Mouse (Mus musculus) neural tube, embryonic 11.5 days (tissue): ENCODE data around the gene Il17rd. TPM values are rescaled to one million over a fixed set of nuclear protein-coding genes. Genes with fewer than 3 reads are reported as not detected.

Experiments used
- ATAC-seq: fragments of 200-750 bp; cut with Nextera tagmentation; 2 replicates; pipeline ENCODE4 v1.8.0; 2017; ENCODE audit warnings: moderate number of reproducible peaks, mild to moderate bottlenecking, moderate TSS enrichment, moderate library complexity; ENCODE audit not compliant: insufficient read depth, low FRiP score, low TSS enrichment
- DNase-seq: peaks from one replicate; pipeline ENCODE4 v3.0.0-alpha.2; 2015; ENCODE audit warnings: low spot score
- H3K27ac ChIP-seq: fragments of 300-500 bp; sonication (generic); 2 replicates; pipeline ENCODE4 v1.5.1; 2014; ENCODE audit warnings: low read depth, mild to moderate bottlenecking, low read length
- H3K27me3 ChIP-seq: fragments of 300-500 bp; sonication (generic); 2 replicates; pipeline ENCODE4 v1.6.1; 2014; ENCODE audit warnings: mild to moderate bottlenecking, low read length, mixed read lengths; ENCODE audit not compliant: control insufficient read depth, insufficient read depth
- H3K36me3 ChIP-seq: fragments of 300-500 bp; sonication (generic); 2 replicates; pipeline ENCODE4 v1.6.1; 2014; ENCODE audit warnings: mild to moderate bottlenecking, low read length, moderate library complexity, mixed read lengths; ENCODE audit not compliant: control insufficient read depth, insufficient read depth
- H3K4me1 ChIP-seq: fragments of 300-500 bp; sonication (generic); 2 replicates; pipeline ENCODE4 v1.6.1; 2014; ENCODE audit warnings: low read length, mixed read lengths; ENCODE audit not compliant: control insufficient read depth, insufficient read depth
- H3K4me2 ChIP-seq: fragments of 300-500 bp; sonication (generic); 2 replicates; pipeline ENCODE4 v1.6.1; 2014; ENCODE audit warnings: low read depth, mild to moderate bottlenecking, moderate library complexity
- H3K4me3 ChIP-seq: fragments of 300-500 bp; sonication (generic); 2 replicates; pipeline ENCODE4 v1.5.1; 2014; ENCODE audit warnings: low read depth, low read length
- H3K9ac ChIP-seq: fragments of 300-500 bp; sonication (generic); 2 replicates; pipeline ENCODE4 v1.6.1; 2014; ENCODE audit warnings: mild to moderate bottlenecking, low read length
- H3K9me3 ChIP-seq: fragments of 300-500 bp; sonication (generic); 2 replicates; pipeline ENCODE4 v1.6.1; 2016; ENCODE audit warnings: low read length; ENCODE audit not compliant: control insufficient read depth
- WGBS: fragments of 180-500 bp; shearing (Covaris S2); extraction: QIAGEN DNeasy Blood & Tissue Kit; methylation state at CpG from one replicate; pipeline ENCODE4 v1.1.7; 2014; 5-methylcytosine and 5-hydroxymethylcytosine counted together
- polyA plus RNA-seq: library from polyadenylated mRNA; unstranded; fragments of >200 nt; fragmentation: Nextera tagmentation; extraction: Ambion mirVana; gene quantifications from 2 replicates; pipeline ENCODE4 v1.2.1, GENCODE M21; 2014

Il17rd gene
- polyA plus RNA-seq, 1 experiment from 2014 or later = 4.1 TPM

DNA sequence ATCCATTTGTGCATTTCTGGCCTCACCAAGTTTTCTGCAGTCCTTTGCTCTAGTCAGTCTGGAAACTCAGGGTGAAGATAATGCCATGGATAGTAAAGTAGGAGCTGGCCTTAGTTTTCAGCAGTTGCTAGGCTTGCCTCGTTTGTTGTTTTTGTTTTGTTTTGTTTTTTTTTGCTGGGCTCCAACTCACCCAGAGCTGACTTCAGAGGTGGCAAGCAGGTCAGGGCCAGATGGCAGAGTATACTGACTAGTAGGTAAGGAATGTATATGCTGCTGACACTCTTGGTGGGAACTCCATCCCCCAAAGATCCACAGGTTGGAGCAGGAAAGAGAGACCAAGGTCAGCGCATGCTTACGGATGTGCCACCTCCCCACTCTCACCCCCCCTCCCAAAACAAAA is 31.4 kb downstream of the Il17rd start:
- no peaks in the 10 kb centered on the region for H3K36me3 ChIP-seq
- no peak overlapping the region for H3K27ac ChIP-seq
- 45% methylated on average over 3 of the region's 3 CpGs for WGBS
- H3K4me3 ChIP-seq = no peak overlapping the region
- no peak for ATAC-seq
- peaks cover 57% of the 10 kb centered on the region for H3K4me1 ChIP-seq
- no peak overlapping the region for H3K9ac ChIP-seq
- DNase-seq = no peak
- no peaks in the 10 kb centered on the region for H3K9me3 ChIP-seq
- no peak overlapping the region for H3K4me2 ChIP-seq
- no peaks in the 10 kb centered on the region for H3K27me3 ChIP-seq

DNA sequence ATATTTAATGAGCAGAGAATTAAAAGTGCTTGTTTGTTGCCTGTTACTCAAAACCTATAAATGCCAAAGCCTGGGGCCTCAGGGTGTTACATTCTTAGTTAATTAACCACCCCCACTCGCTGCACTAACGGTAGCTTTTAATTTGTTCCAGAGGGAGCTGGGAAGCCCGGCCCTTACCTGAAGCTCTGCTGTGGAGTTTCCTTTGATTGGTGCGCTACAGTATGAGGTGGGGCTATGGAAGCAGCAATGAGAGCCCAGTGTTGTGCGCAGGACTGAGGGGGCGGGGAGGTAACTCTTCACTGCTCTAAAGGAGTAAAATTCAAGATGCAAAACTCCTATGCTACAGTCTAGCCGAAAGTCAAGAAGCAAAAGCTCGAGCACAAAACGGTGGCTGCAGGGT is 32.0 kb downstream of the Il17rd start:
- WGBS = 14% methylated on average over 9 of the region's 9 CpGs
- H3K27ac ChIP-seq = no peak overlapping the region
- no peaks in the 10 kb centered on the region for H3K27me3 ChIP-seq
- no peak for ATAC-seq
- H3K4me2 ChIP-seq = no peak overlapping the region
- H3K9ac ChIP-seq = no peak overlapping the region
- H3K4me1 ChIP-seq = peaks cover 52% of the 10 kb centered on the region
- no peak overlapping the region for H3K4me3 ChIP-seq
- no peaks in the 10 kb centered on the region for H3K9me3 ChIP-seq
- no peak for DNase-seq
- H3K36me3 ChIP-seq = no peaks in the 10 kb centered on the region

DNA sequence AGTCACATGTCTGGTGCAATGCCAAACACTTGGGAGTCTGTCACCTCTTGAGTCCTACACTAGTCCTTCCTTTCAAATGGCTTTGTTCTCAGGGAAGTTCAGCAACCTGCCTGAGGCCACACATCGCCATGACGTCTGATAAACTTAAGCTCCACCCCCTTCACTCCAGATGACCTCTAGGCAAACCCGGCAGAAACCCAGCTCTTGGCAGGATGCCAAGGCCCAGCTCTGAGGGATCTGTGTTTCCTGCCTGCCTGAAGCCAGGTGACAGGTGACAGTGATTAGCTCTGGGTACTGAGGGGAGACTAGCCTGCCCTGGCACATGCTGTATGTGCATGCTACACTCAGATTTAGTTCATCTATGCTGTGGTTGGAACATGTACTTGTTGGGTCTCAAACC is 33.2 kb downstream of the Il17rd start:
- WGBS = 26% methylated on average over 3 of the region's 3 CpGs
- no peaks in the 10 kb centered on the region for H3K27me3 ChIP-seq
- DNase-seq (peak; percentile 52), ATAC-seq (no peak)
- peaks cover 47% of the 10 kb centered on the region for H3K4me1 ChIP-seq
- no peak overlapping the region for H3K4me2 ChIP-seq
- no peaks in the 10 kb centered on the region for H3K9me3 ChIP-seq
- no peak overlapping the region for H3K27ac ChIP-seq
- no peaks in the 10 kb centered on the region for H3K36me3 ChIP-seq
- no peak overlapping the region for H3K4me3 ChIP-seq
- no peak overlapping the region for H3K9ac ChIP-seq

DNA sequence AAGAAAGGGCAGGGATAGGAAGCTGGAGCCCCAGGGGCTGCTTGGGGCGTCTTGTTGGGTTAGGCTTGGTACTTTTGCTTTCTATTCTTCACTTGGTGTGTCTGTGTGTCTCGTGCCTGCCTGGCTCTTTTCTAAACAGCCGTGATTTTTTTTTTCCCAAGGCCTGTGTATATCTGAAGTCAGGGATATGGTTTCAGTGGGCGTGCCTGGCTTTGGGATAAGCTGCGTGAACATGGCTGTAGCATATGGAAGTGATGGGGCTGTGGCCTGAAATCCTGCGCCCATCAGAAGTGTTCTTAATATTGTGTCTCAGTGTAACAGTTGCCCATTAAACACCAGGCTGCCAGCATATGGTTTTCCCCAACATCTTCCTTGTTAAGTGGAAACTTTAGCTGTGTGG is 36.3 kb downstream of the Il17rd start:
- no peaks in the 10 kb centered on the region for H3K36me3 ChIP-seq
- DNase-seq (no peak), ATAC-seq (no peak)
- H3K4me3 ChIP-seq = no peak overlapping the region
- H3K9me3 ChIP-seq = no peaks in the 10 kb centered on the region
- peaks cover 35% of the 10 kb centered on the region for H3K4me1 ChIP-seq
- WGBS = 72% methylated on average over 6 of the region's 6 CpGs
- H3K4me2 ChIP-seq = no peak overlapping the region
- 0 out of 2 replicates have a peak overlapping the region, but pooled peaks have one; percentile 27 for H3K27ac ChIP-seq
- H3K27me3 ChIP-seq = no peaks in the 10 kb centered on the region
- no peak overlapping the region for H3K9ac ChIP-seq

DNA sequence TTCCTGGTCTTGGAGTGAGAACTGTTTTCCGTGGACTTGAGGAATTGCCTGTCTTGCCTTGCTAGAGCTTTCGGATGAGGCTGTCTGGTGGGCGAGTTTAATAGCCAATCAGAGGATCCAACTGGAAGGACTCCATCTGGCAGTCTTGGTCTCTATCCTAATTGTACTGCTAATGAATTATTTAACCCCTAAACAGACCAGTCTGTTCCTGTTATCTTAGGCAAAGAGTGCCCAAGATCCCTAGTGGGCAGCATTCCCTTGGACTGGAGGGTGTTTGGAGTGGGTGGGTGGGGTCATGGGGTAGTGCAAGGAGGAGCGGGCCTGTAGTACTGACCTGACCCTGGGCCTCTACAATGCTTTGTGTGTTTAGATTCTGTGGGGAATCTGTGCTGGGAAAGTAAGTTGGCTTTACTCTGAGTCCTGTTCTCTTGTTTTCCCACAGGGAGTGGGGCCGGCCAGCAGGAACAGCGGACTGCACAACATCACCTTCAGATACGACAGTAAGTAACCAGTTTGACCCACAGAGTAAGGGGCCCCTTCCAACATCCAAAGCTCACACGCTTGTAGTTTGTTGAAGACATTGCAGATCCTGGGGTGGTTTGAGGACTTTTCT is 37.3 kb downstream of the Il17rd start:
- H3K27me3 ChIP-seq = no peaks in the 10 kb centered on the region
- H3K9ac ChIP-seq = no peak overlapping the region
- no peak overlapping the region for H3K4me3 ChIP-seq
- no peaks in the 10 kb centered on the region for H3K36me3 ChIP-seq
- no peak for DNase-seq
- no peak for ATAC-seq
- 75% methylated on average over 8 of the region's 8 CpGs for WGBS
- H3K9me3 ChIP-seq = no peaks in the 10 kb centered on the region
- no peak overlapping the region for H3K27ac ChIP-seq
- no peak overlapping the region for H3K4me2 ChIP-seq
- H3K4me1 ChIP-seq = peaks cover 32% of the 10 kb centered on the region

DNA sequence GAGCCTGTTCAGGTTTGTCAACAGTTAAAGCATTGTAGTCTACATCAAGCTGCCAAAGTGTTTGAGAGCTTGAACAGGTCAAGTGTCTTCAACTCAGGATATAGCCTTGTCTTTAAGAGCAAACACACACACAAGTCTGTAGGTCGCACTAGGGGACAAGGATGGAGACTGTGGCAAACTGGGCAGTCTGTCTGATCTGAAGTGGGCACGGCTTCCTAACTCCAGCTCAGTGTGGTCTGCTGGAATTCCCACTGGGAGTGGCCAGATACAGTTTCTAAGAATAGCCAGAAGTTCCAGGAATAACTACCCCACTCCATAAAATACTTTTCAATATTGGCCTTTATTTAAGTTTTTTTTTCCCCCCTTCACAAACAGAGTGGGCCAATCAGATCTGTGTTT is 37.8 kb downstream of the Il17rd start:
- Histone ChIP-seq H3K4me1 (peaks cover 32% of the 10 kb centered on the region), H3K9ac (no peak overlapping the region), H3K36me3 (no peaks in the 10 kb centered on the region), H3K9me3 (no peaks in the 10 kb centered on the region), H3K4me3 (no peak overlapping the region), H3K27me3 (no peaks in the 10 kb centered on the region), H3K4me2 (no peak overlapping the region), H3K27ac (no peak overlapping the region)
- 80% methylated on average over 2 of the region's 2 CpGs for WGBS
- ATAC-seq (no peak), DNase-seq (no peak)

DNA sequence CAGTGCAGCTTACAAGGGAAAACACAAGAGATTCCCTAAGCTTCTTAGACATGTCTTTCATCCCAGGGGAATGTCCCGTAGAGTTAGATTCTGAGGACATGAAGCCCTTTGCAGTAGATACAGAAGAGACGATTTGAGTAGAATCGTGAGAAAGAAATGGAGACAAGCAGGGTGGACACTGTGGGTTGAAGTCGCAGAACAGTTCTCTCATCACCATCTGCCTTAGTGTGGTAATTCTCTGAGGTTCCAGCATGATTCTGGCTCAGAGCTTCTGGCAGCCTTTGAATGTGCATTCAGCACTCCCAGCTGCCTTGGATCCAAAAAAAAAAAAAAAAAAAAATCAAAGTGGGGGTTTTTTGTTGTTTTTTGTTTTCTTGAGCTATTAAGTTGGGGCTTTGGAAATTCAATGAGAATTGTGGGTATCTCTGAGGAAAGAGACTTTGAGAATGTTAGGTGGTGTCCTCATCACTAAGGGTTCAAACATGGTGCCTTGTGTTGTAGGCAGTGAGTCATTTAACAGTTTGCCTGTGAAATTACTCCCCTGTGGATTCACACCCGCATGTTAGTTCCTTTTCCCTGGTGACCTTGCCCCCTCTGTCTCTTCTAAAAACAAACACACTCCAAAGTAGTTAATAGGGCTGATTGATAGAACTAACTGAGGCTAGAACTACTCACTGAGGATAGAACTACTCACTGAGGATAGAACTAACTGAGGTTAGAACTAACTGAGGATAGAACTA is 43.0 kb downstream of the Il17rd start:
- H3K27me3 ChIP-seq = no peaks in the 10 kb centered on the region

DNA sequence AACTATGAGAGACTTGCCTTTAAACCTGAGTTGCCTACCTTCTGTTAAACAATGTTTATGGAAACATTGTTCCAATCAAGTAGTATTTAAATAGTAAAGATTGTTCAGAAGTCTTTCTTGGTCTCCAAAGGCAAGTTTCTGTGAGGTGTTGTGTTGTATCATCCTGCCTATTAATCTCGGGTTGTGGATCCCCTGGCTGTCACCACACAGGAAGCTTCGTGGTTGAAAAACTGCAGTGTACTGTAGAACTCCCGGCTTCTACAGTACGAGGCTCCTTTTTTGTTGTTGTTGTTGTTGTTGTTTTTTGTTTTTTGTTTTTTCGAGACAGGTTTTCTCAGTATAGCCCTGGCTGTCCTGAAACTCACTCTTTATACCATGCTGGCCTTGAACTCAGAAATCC is 46.7 kb downstream of the Il17rd start:
- Histone ChIP-seq H3K4me1 (no peaks in the 10 kb centered on the region), H3K27ac (no peak overlapping the region), H3K9ac (no peak overlapping the region), H3K36me3 (peaks cover 9% of the 10 kb centered on the region), H3K4me3 (no peak overlapping the region), H3K4me2 (no peak overlapping the region), H3K9me3 (no peaks in the 10 kb centered on the region), H3K27me3 (no peaks in the 10 kb centered on the region)
- no peak for ATAC-seq
- DNase-seq = no peak
- 90% methylated on average over 5 of the region's 5 CpGs for WGBS

More for the DNA sequence above, 43.0 kb downstream of the Il17rd start:
- Histone ChIP-seq H3K4me2 (no peak overlapping the region), H3K4me3 (no peak overlapping the region), H3K27ac (no peak overlapping the region), H3K9me3 (no peaks in the 10 kb centered on the region), H3K9ac (no peak overlapping the region), H3K4me1 (no peaks in the 10 kb centered on the region), H3K36me3 (peaks cover 4% of the 10 kb centered on the region; the same call in 1 of the 2 replicates)
- ATAC-seq (no peak), DNase-seq (no peak)
- WGBS = 67% methylated on average over 5 of the region's 5 CpGs

DNA sequence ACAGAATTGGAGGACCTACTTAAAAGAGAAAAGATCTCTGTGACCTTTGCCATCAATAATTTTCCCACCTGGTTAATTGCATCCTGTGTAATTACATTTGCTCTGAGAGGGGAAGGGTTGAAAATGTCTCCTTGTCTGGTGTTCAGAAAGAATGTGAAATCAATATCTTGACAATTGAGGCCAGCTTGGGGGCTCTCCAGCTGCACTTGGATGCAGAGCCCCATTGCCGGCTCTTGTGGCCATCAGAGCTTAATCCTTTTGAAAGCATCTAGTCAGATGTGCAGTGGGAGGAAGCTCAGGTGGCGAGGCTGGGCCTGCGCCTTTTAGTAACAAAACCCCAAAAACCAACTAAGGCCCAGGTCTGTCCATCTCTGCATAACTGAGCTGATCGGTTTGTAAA is 47.3 kb downstream of the Il17rd start:
- no peak for ATAC-seq
- WGBS = 75% methylated on average over 4 of the region's 4 CpGs

More for the DNA sequence above, 47.3 kb downstream of the Il17rd start:
- Histone ChIP-seq H3K27me3 (no peaks in the 10 kb centered on the region), H3K9ac (no peak overlapping the region), H3K4me3 (no peak overlapping the region), H3K36me3 (peaks cover 9% of the 10 kb centered on the region), H3K4me2 (no peak overlapping the region), H3K4me1 (no peaks in the 10 kb centered on the region), H3K27ac (no peak overlapping the region), H3K9me3 (no peaks in the 10 kb centered on the region)
- no peak for DNase-seq
